Mouse (Mus musculus): ENCODE measurements at regions not wholly inside any gene's neighbourhood (a gene's known extent, or its start where the extent isn't known, plus 50 kb on each side); places are given as distances from the start of the nearest gene placed in this dataset.
A peak's percentile ranks its signal among the peaks of the same experiment; 100 is the strongest.

DNA sequence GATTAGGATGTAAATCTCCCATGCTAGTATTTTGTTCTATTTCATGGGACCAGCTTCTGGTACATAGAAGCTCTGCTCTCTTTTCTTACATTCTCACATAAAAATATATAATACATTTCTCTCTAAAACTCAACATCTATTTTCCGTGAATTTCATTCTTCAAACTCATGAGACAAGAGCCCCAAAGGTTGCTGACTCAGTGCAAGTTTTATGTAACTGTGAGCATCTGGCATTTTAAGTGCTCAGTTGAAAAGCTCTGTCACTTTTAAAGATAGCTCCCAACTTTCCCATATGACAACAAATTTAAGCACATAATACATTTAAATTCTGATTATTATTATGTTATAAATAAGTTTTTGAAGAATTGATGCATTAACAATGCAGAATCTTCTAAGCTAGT is 268.5 kb downstream of the AW209491 start:
- no peaks in the 10 kb centered on the region for H3K9me3 ChIP-seq (ENCODE audit: control insufficient read depth, low read length)
- H3K4me2 ChIP-seq (ENCODE audit: low read depth), result no peak overlapping the region

DNA sequence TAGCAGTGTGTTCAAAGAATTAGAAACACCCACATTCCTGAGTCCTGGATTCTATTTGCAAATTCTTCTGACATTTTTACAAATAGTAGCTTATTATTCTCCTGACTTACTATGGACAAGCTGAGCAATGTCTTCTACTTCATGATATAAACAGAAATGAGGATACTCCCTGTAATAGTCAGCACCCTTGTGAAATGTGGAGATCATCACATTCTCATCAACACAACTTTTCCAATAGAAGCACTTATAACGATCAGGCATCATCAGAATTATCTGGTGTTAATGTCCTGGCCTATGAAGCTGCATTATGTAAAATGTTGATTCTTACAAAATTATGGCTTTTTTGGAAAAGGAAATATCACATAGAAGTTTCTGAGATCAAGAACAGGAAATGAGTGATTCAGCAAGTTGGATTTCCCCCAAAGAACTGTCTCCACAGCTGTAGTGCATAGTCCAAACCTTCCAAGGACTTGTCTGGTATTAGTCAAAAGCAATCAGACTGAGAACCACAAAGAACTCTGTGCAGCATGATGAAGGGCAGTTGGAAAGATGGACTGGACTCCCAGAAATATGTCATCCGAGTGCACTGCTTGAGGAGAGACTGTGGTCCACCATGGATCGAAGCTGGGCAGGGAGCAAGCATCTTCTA is 300.3 kb downstream of the AW209491 start:
- WGBS, result 94% methylated on average over 3 of the region's 3 CpGs
- Histone ChIP-seq H3K4me2 (ENCODE audit: low read depth) (no peak overlapping the region), H3K27ac (ENCODE audit: low read depth, low read length) (no peak overlapping the region), H3K9ac (ENCODE audit: low read length) (no peak overlapping the region), H3K4me3 (ENCODE audit: low read depth, low read length) (no peak overlapping the region), H3K9me3 (ENCODE audit: control insufficient read depth, low read length) (no peaks in the 10 kb centered on the region), H3K36me3 (ENCODE audit: control insufficient read depth, insufficient read depth, low read length) (no peaks in the 10 kb centered on the region), H3K4me1 (ENCODE audit: control insufficient read depth, insufficient read depth, low read length) (no peaks in the 10 kb centered on the region), H3K27me3 (ENCODE audit: control insufficient read depth, insufficient read depth, low read length) (no peaks in the 10 kb centered on the region)
- ATAC-seq (ENCODE audit: insufficient read depth, low FRiP score, low TSS enrichment), result no peak
- DNase-seq (ENCODE audit: low spot score), result no peak

More for the DNA sequence above, 268.5 kb downstream of the AW209491 start:
- H3K4me1 ChIP-seq (ENCODE audit: control insufficient read depth, insufficient read depth, low read length), result no peaks in the 10 kb centered on the region
- 78% methylated on average over 1 of the region's 1 CpGs for WGBS
- DNase-seq (ENCODE audit: low spot score), result no peak
- H3K9ac ChIP-seq (ENCODE audit: low read length), result no peak overlapping the region
- no peak overlapping the region for H3K27ac ChIP-seq (ENCODE audit: low read depth, low read length)
- H3K4me3 ChIP-seq (ENCODE audit: low read depth, low read length), result no peak overlapping the region
- no peaks in the 10 kb centered on the region for H3K36me3 ChIP-seq (ENCODE audit: control insufficient read depth, insufficient read depth, low read length)
- no peak for ATAC-seq (ENCODE audit: insufficient read depth, low FRiP score, low TSS enrichment)
- no peaks in the 10 kb centered on the region for H3K27me3 ChIP-seq (ENCODE audit: control insufficient read depth, insufficient read depth, low read length)

DNA sequence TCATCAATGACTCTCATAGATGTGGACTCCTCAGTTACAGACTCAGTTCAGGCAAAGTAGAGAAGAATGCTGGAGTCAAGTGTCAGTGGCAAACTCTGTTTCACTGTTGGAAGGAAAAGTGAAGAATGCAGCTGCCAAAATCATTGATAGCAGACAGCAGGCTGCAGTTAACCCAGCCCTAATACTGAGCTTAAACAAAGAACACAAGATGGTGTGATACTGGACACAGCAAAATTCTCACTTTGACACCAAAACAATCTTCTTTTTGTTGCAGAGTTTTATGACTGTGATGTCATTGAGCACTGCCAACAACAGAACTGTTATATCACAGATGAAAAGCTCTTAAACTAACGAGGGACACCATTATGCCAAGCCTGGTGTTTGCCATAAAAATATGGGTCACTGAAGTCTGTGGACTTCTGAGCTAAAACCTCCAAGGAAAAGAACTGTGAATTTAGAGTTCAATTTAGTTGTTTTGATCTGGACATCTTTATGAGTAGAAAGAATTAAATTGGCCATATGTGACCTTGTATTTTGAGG is 336.3 kb downstream of the AW209491 start:
- no peak for ATAC-seq (ENCODE audit: insufficient read depth, low FRiP score, low TSS enrichment)
- H3K27me3 ChIP-seq (ENCODE audit: control insufficient read depth, insufficient read depth, low read length), result no peaks in the 10 kb centered on the region
- H3K27ac ChIP-seq (ENCODE audit: low read depth, low read length), result no peak overlapping the region
- no peak overlapping the region for H3K9ac ChIP-seq (ENCODE audit: low read length)
- H3K4me1 ChIP-seq (ENCODE audit: control insufficient read depth, insufficient read depth, low read length), result no peaks in the 10 kb centered on the region
- no peaks in the 10 kb centered on the region for H3K36me3 ChIP-seq (ENCODE audit: control insufficient read depth, insufficient read depth, low read length)
- DNase-seq (ENCODE audit: low spot score), result no peak
- H3K4me3 ChIP-seq (ENCODE audit: low read depth, low read length), result no peak overlapping the region
- H3K4me2 ChIP-seq (ENCODE audit: low read depth), result no peak overlapping the region
- H3K9me3 ChIP-seq (ENCODE audit: control insufficient read depth, low read length), result no peaks in the 10 kb centered on the region
- WGBS, result 65% methylated on average over 1 of the region's 1 CpGs

- ATAC-seq (ENCODE audit: insufficient read depth, low FRiP score, low TSS enrichment) (no peak), DNase-seq (ENCODE audit: low spot score) (no peak)
- Histone ChIP-seq H3K4me3 (ENCODE audit: low read depth, low read length) (no peak overlapping the region), H3K27ac (ENCODE audit: low read depth, low read length) (no peak overlapping the region), H3K36me3 (ENCODE audit: control insufficient read depth, insufficient read depth, low read length) (no peaks in the 10 kb centered on the region), H3K27me3 (ENCODE audit: control insufficient read depth, insufficient read depth, low read length) (no peaks in the 10 kb centered on the region), H3K9ac (ENCODE audit: low read length) (no peak overlapping the region), H3K4me2 (ENCODE audit: low read depth) (no peak overlapping the region), H3K4me1 (ENCODE audit: control insufficient read depth, insufficient read depth, low read length) (no peaks in the 10 kb centered on the region), H3K9me3 (ENCODE audit: control insufficient read depth, low read length) (no peaks in the 10 kb centered on the region)
- WGBS, result 65% methylated on average over 3 of the region's 3 CpGs
Measured at GRCm38 (mm10) chr13:15002700-15003099, 372.7 kb downstream of the AW209491 start.

- Histone ChIP-seq H3K4me2 (ENCODE audit: low read depth) (no peak overlapping the region), H3K27me3 (ENCODE audit: control insufficient read depth, insufficient read depth, low read length) (no peaks in the 10 kb centered on the region), H3K27ac (ENCODE audit: low read depth, low read length) (no peak overlapping the region), H3K36me3 (ENCODE audit: control insufficient read depth, insufficient read depth, low read length) (no peaks in the 10 kb centered on the region), H3K4me1 (ENCODE audit: control insufficient read depth, insufficient read depth, low read length) (no peaks in the 10 kb centered on the region), H3K9ac (ENCODE audit: low read length) (no peak overlapping the region), H3K4me3 (ENCODE audit: low read depth, low read length) (no peak overlapping the region), H3K9me3 (ENCODE audit: control insufficient read depth, low read length) (no peaks in the 10 kb centered on the region)
- ATAC-seq (ENCODE audit: insufficient read depth, low FRiP score, low TSS enrichment) (peak; percentile 41; the same call in 1 of the 2 replicates), DNase-seq (ENCODE audit: low spot score) (peak; percentile 26)
Measured at GRCm38 (mm10) chr13:15011638-15012037, 381.7 kb downstream of the AW209491 start.

- no peak for ATAC-seq (ENCODE audit: insufficient read depth, low FRiP score, low TSS enrichment)
- 56% methylated on average over 16 of the region's 16 CpGs for WGBS
- H3K27me3 ChIP-seq (ENCODE audit: control insufficient read depth, insufficient read depth, low read length), result no peaks in the 10 kb centered on the region
Measured at GRCm38 (mm10) chr13:15018811-15019745, 389.1 kb downstream of the AW209491 start.

DNA sequence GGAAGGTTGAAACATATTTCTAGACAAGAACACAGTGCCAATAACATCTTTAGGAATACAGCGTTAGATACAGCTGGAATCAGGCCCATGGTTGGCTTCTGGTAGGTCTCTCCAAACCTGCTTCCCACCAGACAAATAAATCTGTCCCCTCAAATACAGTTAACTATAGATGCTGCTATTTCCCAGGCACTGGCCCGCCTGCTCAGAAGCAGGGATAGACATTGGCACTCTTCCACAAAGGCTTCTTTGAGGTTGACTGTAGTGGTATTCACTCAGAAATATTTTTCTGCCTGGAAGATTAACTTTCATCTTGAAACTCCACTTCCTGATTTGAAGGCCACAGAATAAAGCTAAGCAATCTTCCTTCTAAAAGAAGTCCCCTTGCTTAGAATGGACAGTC is 396.6 kb downstream of the AW209491 start:
- no peaks in the 10 kb centered on the region for H3K9me3 ChIP-seq (ENCODE audit: control insufficient read depth, low read length)
- H3K36me3 ChIP-seq (ENCODE audit: control insufficient read depth, insufficient read depth, low read length), result no peaks in the 10 kb centered on the region
- no peak overlapping the region for H3K27ac ChIP-seq (ENCODE audit: low read depth, low read length)
- no peaks in the 10 kb centered on the region for H3K4me1 ChIP-seq (ENCODE audit: control insufficient read depth, insufficient read depth, low read length)
- DNase-seq (ENCODE audit: low spot score) (no peak), ATAC-seq (ENCODE audit: insufficient read depth, low FRiP score, low TSS enrichment) (no peak)
- H3K9ac ChIP-seq (ENCODE audit: low read length), result no peak overlapping the region
- 90% methylated on average over 2 of the region's 2 CpGs for WGBS
- H3K27me3 ChIP-seq (ENCODE audit: control insufficient read depth, insufficient read depth, low read length), result no peaks in the 10 kb centered on the region
- H3K4me3 ChIP-seq (ENCODE audit: low read depth, low read length), result no peak overlapping the region
- no peak overlapping the region for H3K4me2 ChIP-seq (ENCODE audit: low read depth)

More at GRCm38 (mm10) chr13:15018811-15019745, 389.1 kb downstream of the AW209491 start:
- Histone ChIP-seq H3K9ac (ENCODE audit: low read length) (no peak overlapping the region), H3K27ac (ENCODE audit: low read depth, low read length) (no peak overlapping the region), H3K4me2 (ENCODE audit: low read depth) (no peak overlapping the region), H3K9me3 (ENCODE audit: control insufficient read depth, low read length) (no peaks in the 10 kb centered on the region), H3K4me1 (ENCODE audit: control insufficient read depth, insufficient read depth, low read length) (no peaks in the 10 kb centered on the region), H3K36me3 (ENCODE audit: control insufficient read depth, insufficient read depth, low read length) (no peaks in the 10 kb centered on the region), H3K4me3 (ENCODE audit: low read depth, low read length) (no peak overlapping the region)
- peak; percentile 12 for DNase-seq (ENCODE audit: low spot score)

- WGBS, result 69% methylated on average over 4 of the region's 4 CpGs
- no peak overlapping the region for H3K4me2 ChIP-seq (ENCODE audit: low read depth)
- ATAC-seq (ENCODE audit: insufficient read depth, low FRiP score, low TSS enrichment), result no peak
Measured at GRCm38 (mm10) chr13:15052667-15053375, 410.2 kb upstream of the Gli3 start.

More at GRCm38 (mm10) chr13:15052667-15053375, 410.2 kb upstream of the Gli3 start:
- Histone ChIP-seq H3K4me3 (ENCODE audit: low read depth, low read length) (no peak overlapping the region), H3K4me1 (ENCODE audit: control insufficient read depth, insufficient read depth, low read length) (no peaks in the 10 kb centered on the region), H3K27me3 (ENCODE audit: control insufficient read depth, insufficient read depth, low read length) (no peaks in the 10 kb centered on the region), H3K27ac (ENCODE audit: low read depth, low read length) (no peak overlapping the region), H3K9me3 (ENCODE audit: control insufficient read depth, low read length) (no peaks in the 10 kb centered on the region), H3K36me3 (ENCODE audit: control insufficient read depth, insufficient read depth, low read length) (no peaks in the 10 kb centered on the region), H3K9ac (ENCODE audit: low read length) (no peak overlapping the region)
- no peak for DNase-seq (ENCODE audit: low spot score)

Measured in neural tube, embryonic 11.5 days (tissue).